Mouse (Mus musculus) small intestine, adult 2 months (tissue): ENCODE results near the gene Pdcd11. TPM values are rescaled to one million over a fixed set of nuclear protein-coding genes. Genes with fewer than 3 reads are reported as not detected.

Experiments
- H3K27ac ChIP-seq: fragments of 200-500 bp; 2 replicates; pipeline ENCODE4 v1.5.1; 2012; ENCODE audit warnings: low read depth, low read length, control low read depth, inconsistent platforms; ENCODE audit not compliant: insufficient read depth
- H3K27me3 ChIP-seq: fragments of 200-500 bp; 2 replicates; pipeline ENCODE4 v1.6.1; 2012; ENCODE audit warnings: mild to moderate bottlenecking, moderate library complexity, low read length, inconsistent platforms; ENCODE audit not compliant: control insufficient read depth, insufficient read depth
- H3K36me3 ChIP-seq: fragments of 200-500 bp; 2 replicates; pipeline ENCODE4 v1.6.1; 2012; ENCODE audit warnings: mild to moderate bottlenecking, low read length, control low read depth, inconsistent platforms; ENCODE audit not compliant: control insufficient read depth, insufficient read depth
- H3K4me1 ChIP-seq: fragments of 200-500 bp; 2 replicates; pipeline ENCODE4 v1.6.1; 2012; ENCODE audit warnings: low read length, inconsistent platforms, mixed read lengths; ENCODE audit not compliant: control insufficient read depth, insufficient read depth, insufficient read length
- H3K4me3 ChIP-seq: fragments of 200-500 bp; 2 replicates; pipeline ENCODE4 v1.5.1; 2012; ENCODE audit warnings: low read depth, mild to moderate bottlenecking, control low read depth, inconsistent platforms, low read length, moderate library complexity
- CTCF ChIP-seq: fragments of 200-500 bp; IDR thresholded peaks from 2 replicates; pipeline ENCODE4 v1.5.1; 2012; ENCODE audit warnings: low read depth, mild to moderate bottlenecking, control low read depth, inconsistent platforms, low read length, moderate library complexity, mixed read lengths; ENCODE audit not compliant: insufficient replicate concordance, insufficient read length; ENCODE audit errors: extremely low read depth
- POLR2A ChIP-seq: fragments of 200-500 bp; IDR thresholded peaks from 2 replicates; pipeline ENCODE4 v1.6.1; 2012; ENCODE audit warnings: low read depth, mild to moderate bottlenecking, control low read depth, inconsistent platforms, low read length, moderate library complexity
- WGBS: fragments of 180-500 bp; shearing (Covaris S2); methylation state at CpG from one replicate; pipeline ENCODE4 v1.1.7; 2018; 5-methylcytosine and 5-hydroxymethylcytosine counted together
- polyA plus RNA-seq: library from polyadenylated mRNA; depleted of rRNA; stranded (reverse); fragments of >200 nt; gene quantifications from 2 replicates; pipeline ENCODE4 v1.2.3, GENCODE M21; 2012

Pdcd11 gene
- polyA plus RNA-seq, 1 experiment: 4.3 TPM

- 30% methylated on average over 3 of the region's 3 CpGs for WGBS
- Histone ChIP-seq H3K4me3 (no peak overlapping the region), H3K27ac (peak overlapping the region; percentile 56; the same call in 1 of the 2 replicates), H3K36me3 (peaks cover 28% of the 10 kb centered on the region), H3K27me3 (no peaks in the 10 kb centered on the region), H3K4me1 (peaks cover 2% of the 10 kb centered on the region; the same call in 1 of the 2 replicates)
- TF ChIP-seq POLR2A: no peak
- no peak for TF ChIP-seq CTCF
These were observed 2.3 kb upstream of the Pdcd11 start for GRCm38 (mm10) chr19:47088226-47088625.

- H3K36me3 ChIP-seq: peaks cover 17% of the 10 kb centered on the region
- H3K27ac ChIP-seq: peak overlapping the region; percentile 73
- H3K27me3 ChIP-seq: no peaks in the 10 kb centered on the region
- H3K4me3 ChIP-seq: peak overlapping the region; percentile 83
- WGBS: under 1% methylated on average over 36 of the region's 36 CpGs
- TF ChIP-seq POLR2A (no peak), CTCF (no peak)
- peaks cover 2% of the 10 kb centered on the region; the same call in 1 of the 2 replicates for H3K4me1 ChIP-seq
These were observed 646 bp upstream of the Pdcd11 start for GRCm38 (mm10) chr19:47089718-47090525.

- WGBS: 90% methylated on average over 5 of the region's 5 CpGs
- no peak overlapping the region for H3K27ac ChIP-seq
- peaks cover 60% of the 10 kb centered on the region for H3K36me3 ChIP-seq
- peaks cover 3% of the 10 kb centered on the region; the same call in 1 of the 2 replicates for H3K4me1 ChIP-seq
- H3K27me3 ChIP-seq: no peaks in the 10 kb centered on the region
- H3K4me3 ChIP-seq: no peak overlapping the region
- no peak for TF ChIP-seq POLR2A
- no peak for TF ChIP-seq CTCF
These were observed 10.5 kb downstream of the Pdcd11 start for GRCm38 (mm10) chr19:47101080-47101479.

GRCm38 (mm10) chr19:47104641-47105271, 14.2 kb downstream of the Pdcd11 start:
- peak overlapping the region; percentile 75 for H3K27ac ChIP-seq
- 66% methylated on average over 9 of the region's 9 CpGs for WGBS

GRCm38 (mm10) chr19:47118634-47119033, 28.1 kb downstream of the Pdcd11 start:
- H3K4me1 ChIP-seq: no peaks in the 10 kb centered on the region
- no peaks in the 10 kb centered on the region for H3K27me3 ChIP-seq
- TF ChIP-seq POLR2A (no peak), CTCF (no peak)
- H3K36me3 ChIP-seq: peaks cover 41% of the 10 kb centered on the region
- H3K27ac ChIP-seq: no peak overlapping the region
- WGBS: 72% methylated on average over 2 of the region's 2 CpGs
- H3K4me3 ChIP-seq: no peak overlapping the region

More at GRCm38 (mm10) chr19:47104641-47105271, 14.2 kb downstream of the Pdcd11 start:
- no peak overlapping the region for H3K4me3 ChIP-seq
- TF ChIP-seq POLR2A (no peak), CTCF (no peak)
- H3K36me3 ChIP-seq: peaks cover 65% of the 10 kb centered on the region
- H3K27me3 ChIP-seq: no peaks in the 10 kb centered on the region
- peaks cover 6% of the 10 kb centered on the region; the same call in 1 of the 2 replicates for H3K4me1 ChIP-seq

- Histone ChIP-seq H3K4me3 (no peak overlapping the region), H3K36me3 (peaks cover 39% of the 10 kb centered on the region), H3K27ac (no peak overlapping the region), H3K4me1 (no peaks in the 10 kb centered on the region), H3K27me3 (no peaks in the 10 kb centered on the region)
- WGBS: 39% methylated on average over 4 of the region's 4 CpGs
- TF ChIP-seq POLR2A: no peak
- peak; percentile 45; the same call in 1 of the 2 replicates for TF ChIP-seq CTCF
These were observed 30.5 kb downstream of the Pdcd11 start for GRCm38 (mm10) chr19:47121054-47121453.

GRCm38 (mm10) chr19:47122802-47123201, 32.2 kb downstream of the Pdcd11 start:
- Histone ChIP-seq H3K4me1 (no peaks in the 10 kb centered on the region), H3K36me3 (peaks cover 45% of the 10 kb centered on the region), H3K27me3 (no peaks in the 10 kb centered on the region), H3K27ac (no peak overlapping the region), H3K4me3 (no peak overlapping the region)
- 24% methylated on average over 2 of the region's 2 CpGs for WGBS
- TF ChIP-seq CTCF (peak; percentile 77; the same call in 1 of the 2 replicates), POLR2A (no peak)
